Mouse (Mus musculus) embryonic facial prominence, embryonic 13.5 days (tissue): Measurements from ENCODE around the gene Rarb. TPM values are rescaled to one million over a fixed set of nuclear protein-coding genes. Genes with fewer than 3 reads are reported as not detected.

ENCODE experiments used
- ATAC-seq: fragments of 200-750 bp; cut with Nextera tagmentation; 2 replicates; pipeline ENCODE4 v1.8.0; 2017; ENCODE audit warnings: low read depth; ENCODE audit not compliant: insufficient number of reproducible peaks, insufficient read depth, low FRiP score, low TSS enrichment
- H3K27ac ChIP-seq: fragments of 300-500 bp; sonication (generic); 2 replicates; pipeline ENCODE4 v1.5.1; 2015; ENCODE audit warnings: moderate library complexity, mild to moderate bottlenecking, inconsistent platforms
- H3K27me3 ChIP-seq: fragments of 300-500 bp; sonication (generic); 2 replicates; pipeline ENCODE4 v1.6.1; 2015; ENCODE audit warnings: mild to moderate bottlenecking, inconsistent platforms
- H3K36me3 ChIP-seq: fragments of 300-500 bp; sonication (generic); 2 replicates; pipeline ENCODE4 v1.6.1; 2015; ENCODE audit warnings: mild to moderate bottlenecking, inconsistent platforms
- H3K4me1 ChIP-seq: fragments of 300-500 bp; sonication (generic); 2 replicates; pipeline ENCODE4 v1.6.1; 2015; ENCODE audit warnings: inconsistent platforms
- H3K4me2 ChIP-seq: fragments of 300-500 bp; sonication (generic); 2 replicates; pipeline ENCODE4 v1.6.1; 2015; ENCODE audit warnings: moderate library complexity, mild to moderate bottlenecking, inconsistent platforms
- H3K4me3 ChIP-seq: fragments of 300-500 bp; sonication (generic); 2 replicates; pipeline ENCODE4 v1.5.1; 2015; ENCODE audit warnings: mild to moderate bottlenecking, inconsistent platforms
- H3K9ac ChIP-seq: fragments of 300-500 bp; sonication (generic); 2 replicates; pipeline ENCODE4 v1.6.1; 2015; ENCODE audit warnings: mild to moderate bottlenecking, inconsistent platforms
- H3K9me3 ChIP-seq: fragments of 300-500 bp; sonication (generic); 2 replicates; pipeline ENCODE4 v1.6.1; 2016; ENCODE audit warnings: inconsistent platforms
- WGBS: fragments of 180-500 bp; shearing (Covaris S2); methylation state at CpG from one replicate; pipeline ENCODE4 v1.1.7; 2015; ENCODE audit warnings: mixed read lengths; 5-methylcytosine and 5-hydroxymethylcytosine counted together
- polyA plus RNA-seq: library from polyadenylated mRNA; unstranded; fragments of >200 nt; fragmentation: Nextera tagmentation; extraction: Ambion mirVana; gene quantifications from 2 replicates; pipeline ENCODE4 v1.2.1, GENCODE M21; 2015

Rarb gene
- polyA plus RNA-seq, 1 experiment from 2014 or later: 12.7 TPM

GRCm38 (mm10) chr14:16405187-16405586 lies 413.8 kb downstream of the Rarb start:
- Histone ChIP-seq H3K9ac (no peak overlapping the region), H3K27me3 (no peaks in the 10 kb centered on the region), H3K4me2 (no peak overlapping the region), H3K36me3 (peaks cover 61% of the 10 kb centered on the region), H3K4me3 (no peak overlapping the region), H3K4me1 (no peaks in the 10 kb centered on the region), H3K27ac (no peak overlapping the region), H3K9me3 (peaks cover 3% of the 10 kb centered on the region; the same call in 1 of the 2 replicates)
- 92% methylated on average over 4 of the region's 4 CpGs for WGBS
- no peak for ATAC-seq

GRCm38 (mm10) chr14:16384783-16385182 lies 434.2 kb downstream of the Rarb start:
- peaks cover 7% of the 10 kb centered on the region for H3K4me1 ChIP-seq
- WGBS: 83% methylated on average over 1 of the region's 1 CpGs

More at GRCm38 (mm10) chr14:16384783-16385182, 434.2 kb downstream of the Rarb start:
- H3K4me3 ChIP-seq: no peak overlapping the region
- H3K9me3 ChIP-seq: no peaks in the 10 kb centered on the region
- no peaks in the 10 kb centered on the region; the same call in 1 of the 2 replicates for H3K36me3 ChIP-seq
- H3K9ac ChIP-seq: no peak overlapping the region
- H3K27ac ChIP-seq: no peak overlapping the region
- no peak for ATAC-seq
- H3K27me3 ChIP-seq: no peaks in the 10 kb centered on the region
- H3K4me2 ChIP-seq: no peak overlapping the region
